Mouse (Mus musculus): ENCODE measurements around the gene Ptpre.

- TF ChIP-seq CTCF (IDR thresholded peaks at IDR 0.05; ENCODE audit: low read depth) (peak; percentile 90), EP300 (IDR thresholded peaks at IDR 0.05; ENCODE audit: low read depth) (no peak)
These were observed 94.7 kb downstream of the Ptpre start for GRCm38 (mm10) chr7:135631776-135632552.

Data from liver, embryonic 14.5 days (tissue).